ENCODE assay signal across 23 mouse cellular contexts in the genomic region with DNA sequence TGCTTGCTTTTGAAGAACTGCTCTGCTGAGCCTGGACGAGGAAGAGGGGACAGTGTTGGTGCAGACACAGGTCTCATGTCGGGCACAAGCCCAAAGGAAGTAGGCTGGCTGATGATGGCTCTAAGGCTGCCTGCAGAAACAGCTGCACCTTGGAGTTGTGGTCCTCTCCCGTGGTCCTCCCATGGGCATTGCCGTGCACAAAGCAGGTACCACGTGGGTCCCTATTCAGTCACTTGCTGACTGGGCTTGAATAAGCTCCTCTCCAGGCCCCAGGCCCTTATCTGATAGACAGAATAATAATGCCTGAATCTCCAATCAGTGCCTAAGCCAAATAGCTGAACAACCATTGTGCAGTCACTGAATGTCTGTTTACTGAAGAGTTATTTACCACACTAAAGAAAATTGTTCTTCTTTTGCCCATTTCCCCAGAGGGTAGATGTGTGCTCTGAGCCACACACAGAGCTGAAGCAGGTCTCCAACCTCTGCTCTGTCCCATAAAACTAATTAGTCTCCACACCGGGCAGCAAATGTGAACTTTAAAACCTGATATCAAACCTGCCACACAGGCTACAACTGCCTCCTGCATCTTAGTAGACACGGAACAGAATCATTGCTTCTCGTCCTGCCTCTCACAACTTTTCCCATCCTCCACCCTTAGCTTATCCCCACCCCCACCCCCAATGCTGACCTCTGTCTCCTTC. TPM values are rescaled to one million over a fixed set of nuclear protein-coding genes. Genes with fewer than 3 reads are reported as not detected.
DNase-seq lines count a peak whose midpoint lies in the region; ATAC-seq and TF ChIP-seq lines count a peak whose summit lies in the region.
"Had no signal": no experiment of that assay in that cellular context is flagged by ENCODE, and none has a peak within 500 bp of the region (broad histone marks: within the 10 kb centered on the region; RNA-seq: fewer than 3 reads in every experiment).

No protein-coding gene starts in this region.

- TF ChIP-seq EP300 in stomach, postnatal 0 days (optimal IDR thresholded peaks at IDR 0.05), result no peak

- no peak overlapping the region for H3K27ac ChIP-seq in midbrain, embryonic 11.5 days (ENCODE audit: low read depth, low read length)
- no peak overlapping the region for H3K27ac ChIP-seq in midbrain, embryonic 10.5 days (replicated peaks)
- H3K27ac ChIP-seq in intestine, embryonic 16.5 days (ENCODE audit: low read length), result peak overlapping the region; percentile 17
- H3K27ac ChIP-seq in stomach, postnatal 0 days (replicated peaks), result no peak overlapping the region
- no peak overlapping the region for H3K27ac ChIP-seq in kidney, embryonic 15.5 days
- H3K27ac ChIP-seq: embryonic facial prominence, embryonic 12.5 days; forebrain, embryonic 15.5 days; heart, embryonic 10.5 days; heart, embryonic 15.5 days; hindbrain, embryonic 15.5 days had no signal

- no peak for TF ChIP-seq POLR2A in brain, embryonic 14.5 days (IDR thresholded peaks at IDR 0.05; ENCODE audit: borderline replicate concordance, extremely low read depth, insufficient read depth, insufficient read length, poor library complexity, severe bottlenecking)

- H3K4me2 ChIP-seq in midbrain, embryonic 11.5 days, result no peak overlapping the region
- H3K4me2 ChIP-seq in intestine, embryonic 16.5 days (ENCODE audit: low read depth, low read length), result no peak overlapping the region; the same call in 1 of the 2 replicates
- no peak overlapping the region for H3K4me2 ChIP-seq in stomach, postnatal 0 days (replicated peaks; ENCODE audit: low read depth)
- H3K4me2 ChIP-seq in kidney, embryonic 15.5 days, result no peak overlapping the region
- H3K4me2 ChIP-seq: embryonic facial prominence, embryonic 12.5 days; forebrain, embryonic 15.5 days; heart, embryonic 15.5 days; hindbrain, embryonic 15.5 days had no signal

- no peak overlapping the region for H3K9ac ChIP-seq in midbrain, embryonic 11.5 days (ENCODE audit: low read length)
- no peak overlapping the region for H3K9ac ChIP-seq in intestine, embryonic 16.5 days (ENCODE audit: low read depth, low read length)
- H3K9ac ChIP-seq in stomach, postnatal 0 days (ENCODE audit: low read length), result no peak overlapping the region
- H3K9ac ChIP-seq in kidney, embryonic 15.5 days, result no peak overlapping the region
- H3K9ac ChIP-seq: embryonic facial prominence, embryonic 12.5 days; forebrain, embryonic 15.5 days; heart, embryonic 15.5 days; hindbrain, embryonic 15.5 days had no signal

- no peak for TF ChIP-seq CTCF in brain, embryonic 14.5 days (IDR thresholded peaks at IDR 0.05; ENCODE audit: borderline replicate concordance, extremely low read depth, insufficient read depth, insufficient read length)
- no peak for TF ChIP-seq CTCF in stomach, postnatal 0 days (IDR thresholded peaks at IDR 0.05; ENCODE audit: low read depth)

- H3K4me3 ChIP-seq in midbrain, embryonic 11.5 days (ENCODE audit: low read depth, low read length), result no peak overlapping the region
- no peak overlapping the region for H3K4me3 ChIP-seq in midbrain, embryonic 10.5 days
- no peak overlapping the region for H3K4me3 ChIP-seq in intestine, embryonic 16.5 days (ENCODE audit: low read length)
- H3K4me3 ChIP-seq in stomach, postnatal 0 days (ENCODE audit: low read depth, low read length), result no peak overlapping the region
- no peak overlapping the region for H3K4me3 ChIP-seq in kidney, embryonic 15.5 days (replicated peaks)
- H3K4me3 ChIP-seq: embryonic facial prominence, embryonic 12.5 days; forebrain, embryonic 15.5 days; heart, embryonic 10.5 days; heart, embryonic 15.5 days; hindbrain, embryonic 15.5 days had no signal

- DNase-seq in midbrain, embryonic 11.5 days (ENCODE audit: low spot score, missing footprints), result peak; percentile 61
- no peak for DNase-seq in midbrain, embryonic 10.5 days (ENCODE audit: low spot score)
- DNase-seq in brain, embryonic 14.5 days (ENCODE audit: low read depth), result peak; percentile 22
- peak; percentile 61 for DNase-seq in stomach, postnatal 0 days (ENCODE audit: low spot score)
- DNase-seq in right cerebral cortex, postnatal 4 days, result no peak
- DNase-seq: adrenal gland, adult 8-10 months; adrenal gland, postnatal 36 days; cerebellum, adult 11 months; cerebellum, adult 9-10 months; cerebellum, postnatal 25 days; gastrocnemius, postnatal 36 days; heart, adult 18-20 months; heart, postnatal 14 days had no signal

- H3K36me3 ChIP-seq in midbrain, embryonic 11.5 days (ENCODE audit: control insufficient read depth, insufficient read depth, low read length), result no peaks in the 10 kb centered on the region
- no peaks in the 10 kb centered on the region for H3K36me3 ChIP-seq in midbrain, embryonic 10.5 days
- no peaks in the 10 kb centered on the region for H3K36me3 ChIP-seq in intestine, embryonic 16.5 days (ENCODE audit: control insufficient read depth, insufficient read depth, low read length)
- no peaks in the 10 kb centered on the region for H3K36me3 ChIP-seq in stomach, postnatal 0 days (ENCODE audit: control insufficient read depth, insufficient read depth, low read length)
- H3K36me3 ChIP-seq in kidney, embryonic 15.5 days, result no peaks in the 10 kb centered on the region
- H3K36me3 ChIP-seq: embryonic facial prominence, embryonic 12.5 days; forebrain, embryonic 15.5 days; G1E; heart, embryonic 10.5 days; heart, embryonic 15.5 days; hindbrain, embryonic 15.5 days had no signal

- no peaks in the 10 kb centered on the region for H3K9me3 ChIP-seq in midbrain, embryonic 11.5 days (ENCODE audit: control insufficient read depth, low read length)
- H3K9me3 ChIP-seq in midbrain, embryonic 10.5 days (replicated peaks), result no peaks in the 10 kb centered on the region
- no peaks in the 10 kb centered on the region for H3K9me3 ChIP-seq in intestine, embryonic 16.5 days (ENCODE audit: control insufficient read depth, low read length)
- no peaks in the 10 kb centered on the region for H3K9me3 ChIP-seq in stomach, postnatal 0 days (ENCODE audit: control insufficient read depth, low read length)
- no peaks in the 10 kb centered on the region for H3K9me3 ChIP-seq in kidney, embryonic 15.5 days (replicated peaks)
- H3K9me3 ChIP-seq: embryonic facial prominence, embryonic 12.5 days; forebrain, embryonic 15.5 days; G1E; heart, embryonic 10.5 days; heart, embryonic 15.5 days; hindbrain, embryonic 15.5 days had no signal

- ATAC-seq in midbrain, embryonic 11.5 days (ENCODE audit: low FRiP score), result no peak; the same call in 1 of the 2 replicates
- peak; percentile 95 for ATAC-seq in intestine, embryonic 16.5 days
- ATAC-seq in stomach, postnatal 0 days (ENCODE audit: low FRiP score, low TSS enrichment), result no peak
- ATAC-seq in kidney, embryonic 15.5 days (replicated peaks; ENCODE audit: low FRiP score), result no peak
- ATAC-seq: forebrain, embryonic 15.5 days had no signal

- WGBS in midbrain, embryonic 11.5 days, result 70% methylated on average over 8 of the region's 8 CpGs
- WGBS in midbrain, embryonic 10.5 days, result 79% methylated on average over 8 of the region's 8 CpGs
- WGBS in intestine, embryonic 16.5 days, result 49% methylated on average over 8 of the region's 8 CpGs
- 52% methylated on average over 8 of the region's 8 CpGs for WGBS in stomach, postnatal 0 days
- 60% methylated on average over 8 of the region's 8 CpGs for WGBS in kidney, embryonic 15.5 days

- H3K27me3 ChIP-seq in midbrain, embryonic 11.5 days (ENCODE audit: control insufficient read depth, insufficient read depth, low read length), result no peaks in the 10 kb centered on the region
- H3K27me3 ChIP-seq in midbrain, embryonic 10.5 days (ENCODE audit: low read depth, poor library complexity, severe bottlenecking), result no peaks in the 10 kb centered on the region
- no peaks in the 10 kb centered on the region for H3K27me3 ChIP-seq in intestine, embryonic 16.5 days (replicated peaks; ENCODE audit: control insufficient read depth, insufficient read depth, low read length)
- no peaks in the 10 kb centered on the region for H3K27me3 ChIP-seq in stomach, postnatal 0 days (ENCODE audit: control insufficient read depth, insufficient read depth, low read length)
- no peaks in the 10 kb centered on the region for H3K27me3 ChIP-seq in kidney, embryonic 15.5 days
- H3K27me3 ChIP-seq: embryonic facial prominence, embryonic 12.5 days; forebrain, embryonic 15.5 days; heart, embryonic 15.5 days; hindbrain, embryonic 15.5 days had no signal

- no peaks in the 10 kb centered on the region; the same call in 1 of the 2 replicates for H3K4me1 ChIP-seq in midbrain, embryonic 11.5 days (ENCODE audit: control insufficient read depth, insufficient read depth, low read length)
- H3K4me1 ChIP-seq in midbrain, embryonic 10.5 days, result peaks cover 19% of the 10 kb centered on the region
- H3K4me1 ChIP-seq in intestine, embryonic 16.5 days (ENCODE audit: control insufficient read depth, insufficient read depth, low read length), result peaks cover 4% of the 10 kb centered on the region; the same call in 1 of the 2 replicates
- H3K4me1 ChIP-seq in stomach, postnatal 0 days (replicated peaks; ENCODE audit: control insufficient read depth, insufficient read depth), result no peaks in the 10 kb centered on the region
- no peaks in the 10 kb centered on the region for H3K4me1 ChIP-seq in kidney, embryonic 15.5 days
- H3K4me1 ChIP-seq: embryonic facial prominence, embryonic 12.5 days; forebrain, embryonic 15.5 days; heart, embryonic 10.5 days; heart, embryonic 15.5 days; hindbrain, embryonic 15.5 days had no signal

RNA-seq across cellular contexts. Expression of a gene that starts 5.0 kb away (rescaled TPM):
- not detected in 2 replicates for polyA plus RNA-seq in midbrain, embryonic 11.5 days (2014; fragmentation: Nextera tagmentation; extraction: Ambion mirVana)
- polyA plus RNA-seq in midbrain, embryonic 10.5 days (2016; fragmentation: Nextera tagmentation; extraction: Ambion mirVana), result not detected in 2 replicates
- polyA plus RNA-seq in brain, embryonic 14.5 days (2012; rRNA removed), result 0.64 and 0.90 TPM in 2 replicates
- polyA plus RNA-seq in intestine, embryonic 16.5 days (2015; fragmentation: Nextera tagmentation; extraction: Ambion mirVana), result 7.6 and 10.5 TPM in 2 replicates
- polyA plus RNA-seq in stomach, postnatal 0 days (2015; fragmentation: Nextera tagmentation; extraction: Ambion mirVana), result 69,611 and 75,506 TPM in 2 replicates
- 0.17 TPM in 1 of 2 replicates, not detected in the other for polyA plus RNA-seq in kidney, embryonic 15.5 days (2015; fragmentation: Nextera tagmentation; extraction: Ambion mirVana)
- polyA plus RNA-seq: forebrain, embryonic 11.5 days; G1E; heart, embryonic 10.5 days had no signal

RNA-seq across cellular contexts. Expression of a gene that starts 13.9 kb away (rescaled TPM):
- polyA plus RNA-seq in midbrain, embryonic 11.5 days (2014; fragmentation: Nextera tagmentation; extraction: Ambion mirVana), result not detected in 2 replicates
- not detected in 2 replicates for polyA plus RNA-seq in midbrain, embryonic 10.5 days (2016; fragmentation: Nextera tagmentation; extraction: Ambion mirVana)
- not detected in 2 replicates for polyA plus RNA-seq in brain, embryonic 14.5 days (2012; rRNA removed)
- polyA plus RNA-seq in intestine, embryonic 16.5 days (2015; fragmentation: Nextera tagmentation; extraction: Ambion mirVana), result not detected in 2 replicates
- 28.1 and 32.7 TPM in 2 replicates for polyA plus RNA-seq in stomach, postnatal 0 days (2015; fragmentation: Nextera tagmentation; extraction: Ambion mirVana)
- polyA plus RNA-seq in kidney, embryonic 15.5 days (2015; fragmentation: Nextera tagmentation; extraction: Ambion mirVana), result not detected in 2 replicates
- polyA plus RNA-seq: cortical plate, adult 2 months; embryonic facial prominence, embryonic 12.5 days; forebrain, embryonic 11.5 days; forebrain, embryonic 15.5 days; G1E; heart, embryonic 10.5 days had no signal

RNA-seq across cellular contexts. Expression of a gene that starts 23.0 kb away (rescaled TPM):
- 0.07 TPM in 1 of 2 replicates, not detected in the other for polyA plus RNA-seq in midbrain, embryonic 11.5 days (2014; fragmentation: Nextera tagmentation; extraction: Ambion mirVana)
- polyA plus RNA-seq in midbrain, embryonic 10.5 days (2016; fragmentation: Nextera tagmentation; extraction: Ambion mirVana), result 0.11 TPM in 1 of 2 replicates, not detected in the other
- 0.53 and 0.78 TPM in 2 replicates for polyA plus RNA-seq in brain, embryonic 14.5 days (2012; rRNA removed)
- 0.04 and 0.13 TPM in 2 replicates for polyA plus RNA-seq in intestine, embryonic 16.5 days (2015; fragmentation: Nextera tagmentation; extraction: Ambion mirVana)
- polyA plus RNA-seq in stomach, postnatal 0 days (2015; fragmentation: Nextera tagmentation; extraction: Ambion mirVana), result 10.5 and 11.3 TPM in 2 replicates
- not detected in 2 replicates for polyA plus RNA-seq in kidney, embryonic 15.5 days (2015; fragmentation: Nextera tagmentation; extraction: Ambion mirVana)
- polyA plus RNA-seq: embryonic facial prominence, embryonic 12.5 days; forebrain, embryonic 11.5 days; forebrain, embryonic 15.5 days; heart, embryonic 10.5 days; heart, embryonic 15.5 days; hindbrain, embryonic 15.5 days had no signal

RNA-seq across cellular contexts. Expression of a gene that starts 33.7 kb away (rescaled TPM):
- not detected in 2 replicates for polyA plus RNA-seq in midbrain, embryonic 11.5 days (2014; fragmentation: Nextera tagmentation; extraction: Ambion mirVana)
- polyA plus RNA-seq in midbrain, embryonic 10.5 days (2016; fragmentation: Nextera tagmentation; extraction: Ambion mirVana), result not detected in 2 replicates
- polyA plus RNA-seq in brain, embryonic 14.5 days (2012; rRNA removed), result not detected in 2 replicates
- polyA plus RNA-seq in intestine, embryonic 16.5 days (2015; fragmentation: Nextera tagmentation; extraction: Ambion mirVana), result not detected in 2 replicates
- not detected in 2 replicates for polyA plus RNA-seq in stomach, postnatal 0 days (2015; fragmentation: Nextera tagmentation; extraction: Ambion mirVana)
- polyA plus RNA-seq in kidney, embryonic 15.5 days (2015; fragmentation: Nextera tagmentation; extraction: Ambion mirVana), result not detected in 2 replicates
- polyA plus RNA-seq: embryonic facial prominence, embryonic 12.5 days; forebrain, embryonic 11.5 days; forebrain, embryonic 15.5 days; G1E; heart, embryonic 10.5 days; heart, embryonic 15.5 days; hindbrain, embryonic 15.5 days had no signal

Comparison
In these comparisons a context has a peak if more than half of its experiments do, and no peak if none do; other contexts are left out.
1. DNase-seq: peak in midbrain, embryonic 11.5 days (single experiment), brain, embryonic 14.5 days (single experiment) and stomach, postnatal 0 days (single experiment); none in midbrain, embryonic 10.5 days (single experiment) and right cerebral cortex, postnatal 4 days (single experiment).
2. RNA of a gene that starts 5.0 kb away (polyA plus RNA-seq): 69,611 to 75,506 TPM in stomach, postnatal 0 days; 7.6 to 10.5 TPM in intestine, embryonic 16.5 days, 0.64 to 0.90 TPM in brain, embryonic 14.5 days, 0.17 TPM in kidney, embryonic 15.5 days, not detected in midbrain, embryonic 10.5 days and not detected in midbrain, embryonic 11.5 days; every median in the first group is over 1,000 times any median in the second.
3. RNA of a gene that starts 13.9 kb away (polyA plus RNA-seq): 28.1 to 32.7 TPM in stomach, postnatal 0 days; not detected in kidney, embryonic 15.5 days, not detected in intestine, embryonic 16.5 days, not detected in midbrain, embryonic 10.5 days, not detected in midbrain, embryonic 11.5 days and not detected in brain, embryonic 14.5 days; every median in the first group is over 10 times any median in the second.